Mouse (Mus musculus) left cerebral cortex, postnatal 14 days (tissue): ENCODE data around the gene Ptbp3. TPM values are rescaled to one million over a fixed set of nuclear protein-coding genes. Genes with fewer than 3 reads are reported as not detected.
"Not testable (repeated sequence)": the region's sequence is repeated elsewhere in the genome, so short reads cannot be mapped to it uniquely, and the experiment has no call there.

Experiments used
- DNase-seq, 2 experiments: peaks; one replicate each; pipeline ENCODE4 v3.0.0; 2021 to 2022; ENCODE audit warnings: low spot score in 2 of 2, mixed read lengths in 1 of 2
- intact Hi-C: fragments of 180-260 bp; cut with DNase I; formaldehyde crosslinking; loops from one replicate; pipeline ENCODE4 v1.15.1; 2025
- long read RNA-seq, 2 experiments: library from polyadenylated mRNA; stranded (forward); transcript quantifications; one replicate each; pipeline ENCODE4 v2.0.0; 2021
- total RNA-seq, 2 experiments: library from RNA; stranded (reverse); gene quantifications; 2 replicates each; pipeline ENCODE4 v1.2.3; 2021

Gene Ptbp3
- 10 to 100 TPM; 24.9 to 29.7 TPM for total RNA-seq
- long read RNA-seq, experiment 1, full-length matches to known transcripts: 2 of 6 reads
- long read RNA-seq, experiment 1, partial matches to known transcripts: 2 of 6 reads
- long read RNA-seq, experiment 1, other reads (novel, unspliced or antisense): 2 of 6 reads
- long read RNA-seq, experiment 2, full-length matches to known transcripts: 2 of 4 reads
- long read RNA-seq, experiment 2, partial matches to known transcripts: 0 of 4 reads
- long read RNA-seq, experiment 2, other reads (novel, unspliced or antisense): 2 of 4 reads

GRCm38 (mm10) chr4:59549175-59549976 lies at the start of gene Ptbp3:
Gene Ptbp3, minus strand, starts transcription at chr4:59549364.
- intact Hi-C loops: loop anchor here (10.0 kb wide), 1 partner anchor 365 kb away; the partner anchor contains the start of gene Ugcg
- peak; percentile 83 to 88 for DNase-seq

- no peak for DNase-seq
- intact Hi-C loops: no loop called here
These were observed 47.4 kb upstream of the Ptbp3 start for GRCm38 (mm10) chr4:59596556-59596955.

GRCm38 (mm10) chr4:59594614-59595013 lies 45.5 kb upstream of the Ptbp3 start:
- no peak for DNase-seq
- intact Hi-C loops: no loop called here

GRCm38 (mm10) chr4:59587872-59588226 lies 38.7 kb upstream of the Ptbp3 start:
- intact Hi-C loops: no loop called here
- DNase-seq: no peak

GRCm38 (mm10) chr4:59587215-59587871 lies 38.2 kb upstream of the Ptbp3 start:
- intact Hi-C loops: no loop called here

GRCm38 (mm10) chr4:59585097-59585496 lies 35.9 kb upstream of the Ptbp3 start:
- peak in 1 of 2 experiments; percentile 9 for DNase-seq
- intact Hi-C loops: no loop called here

More at GRCm38 (mm10) chr4:59587215-59587871, 38.2 kb upstream of the Ptbp3 start:
- no peak for DNase-seq

GRCm38 (mm10) chr4:59582186-59582585 lies 33.0 kb upstream of the Ptbp3 start:
- intact Hi-C loops: no loop called here

GRCm38 (mm10) chr4:59581314-59582185 lies 32.4 kb upstream of the Ptbp3 start, which contains the start of gene Hsdl2:
Gene Hsdl2, plus strand, starts transcription at chr4:59581563.
- peak; percentile 99 for DNase-seq
- intact Hi-C loops: no loop called here

More at GRCm38 (mm10) chr4:59582186-59582585, 33.0 kb upstream of the Ptbp3 start:
- no peak for DNase-seq

- intact Hi-C loops: no loop called here
- DNase-seq: peak in 1 of 2 experiments; percentile 7
These were observed 31.5 kb upstream of the Ptbp3 start for GRCm38 (mm10) chr4:59580495-59581281.

GRCm38 (mm10) chr4:59575184-59575958 lies 26.2 kb upstream of the Ptbp3 start:
- intact Hi-C loops: no loop called here
- DNase-seq: no peak

- intact Hi-C loops: no loop called here
- DNase-seq: no peak
These were observed 23.5 kb upstream of the Ptbp3 start for GRCm38 (mm10) chr4:59572521-59573118.

- intact Hi-C loops, DNase-seq: not testable (repeated sequence)
These were observed 21.4 kb upstream of the Ptbp3 start for GRCm38 (mm10) chr4:59570519-59570918.

- peak; percentile 83 to 84 for DNase-seq
- intact Hi-C loops: loop anchor here (1.0 to 5.0 kb wide), 3 partner anchors 188 to 472 kb away; no protein-coding TSS in a partner anchor
These were observed 20.4 kb upstream of the Ptbp3 start for GRCm38 (mm10) chr4:59569538-59569937.

GRCm38 (mm10) chr4:59567576-59568260 lies 18.6 kb upstream of the Ptbp3 start:
- no peak for DNase-seq
- intact Hi-C loops: loop anchor here (5.0 kb wide), 1 partner anchor 470 kb away; no protein-coding TSS in a partner anchor

- intact Hi-C loops: loop anchor here (5.0 kb wide), 1 partner anchor 468 kb away; no protein-coding TSS in a partner anchor
- no peak for DNase-seq
These were observed 16.5 kb upstream of the Ptbp3 start for GRCm38 (mm10) chr4:59565571-59566188.

- intact Hi-C loops: no loop called here
These were observed 15.0 kb upstream of the Ptbp3 start for GRCm38 (mm10) chr4:59564128-59564527.

More at GRCm38 (mm10) chr4:59564128-59564527, 15.0 kb upstream of the Ptbp3 start:
- no peak for DNase-seq
